Mouse (Mus musculus): Measurements from ENCODE around the gene Tmem107. TPM values are rescaled to one million over a fixed set of nuclear protein-coding genes. Genes with fewer than 3 reads are reported as not detected.

The Tmem107 gene
- polyA plus RNA-seq, 1 experiment from 2014 or later: 14.5 TPM

DNA sequence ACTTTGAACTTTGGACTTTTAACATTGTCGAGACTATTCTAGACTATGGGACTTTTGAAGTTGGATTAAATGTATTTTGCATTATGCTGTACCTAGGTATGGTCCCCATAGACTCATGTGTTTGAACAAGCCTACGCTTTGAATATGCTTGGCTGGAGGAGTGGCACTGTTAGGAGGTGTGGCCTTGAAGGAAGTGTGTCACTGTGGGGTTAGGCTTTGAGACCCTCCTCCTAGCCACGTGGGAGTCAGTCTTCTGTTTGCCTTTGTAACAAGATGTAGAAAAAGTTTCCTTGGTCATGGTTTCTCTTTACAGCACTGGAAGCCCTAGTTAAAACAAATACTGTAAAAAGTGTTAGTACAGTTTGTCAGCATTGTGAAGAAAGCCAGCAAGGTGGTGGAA, 16.8 kb upstream of the Tmem107 start:
- Histone ChIP-seq H3K9me3 (ENCODE audit: control insufficient read depth) (no peaks in the 10 kb centered on the region), H3K4me3 (ENCODE audit: low read depth, low read length) (no peak overlapping the region), H3K27me3 (replicated peaks; ENCODE audit: control insufficient read depth, insufficient read depth, low read length) (no peaks in the 10 kb centered on the region), H3K27ac (ENCODE audit: low read depth, low read length) (no peak overlapping the region), H3K9ac (ENCODE audit: low read depth, low read length) (no peak overlapping the region), H3K4me2 (replicated peaks; ENCODE audit: low read depth) (no peak overlapping the region), H3K4me1 (replicated peaks; ENCODE audit: control insufficient read depth, insufficient read depth, low read length) (no peaks in the 10 kb centered on the region), H3K36me3 (ENCODE audit: control insufficient read depth, insufficient read depth) (peaks cover 3% of the 10 kb centered on the region; the same call in 1 of the 2 replicates)
- ATAC-seq: no peak
- WGBS: 49% methylated on average over 3 of the region's 3 CpGs
- TF ChIP-seq CTCF (IDR thresholded peaks at IDR 0.05; ENCODE audit: low read depth): no peak

DNA sequence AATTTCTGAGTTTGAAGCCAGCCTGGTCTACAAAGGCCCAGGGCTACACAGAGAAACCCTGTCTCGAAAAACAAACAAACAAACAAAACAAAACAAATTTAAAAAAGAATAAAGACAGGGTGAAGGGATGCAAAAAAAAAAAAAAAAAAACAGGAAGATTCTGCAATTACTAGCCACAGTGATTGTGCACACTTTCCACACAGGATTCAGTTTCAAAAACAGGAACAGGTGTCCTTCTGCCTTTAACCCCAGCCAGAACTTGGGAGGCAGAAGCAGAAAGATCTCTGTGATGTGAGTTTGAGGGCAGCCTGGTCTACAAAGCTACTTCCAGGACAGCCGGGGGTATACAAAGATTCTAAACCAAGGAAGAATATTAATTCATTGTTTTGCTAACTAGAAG, 12.3 kb upstream of the Tmem107 start:
- peak overlapping the region; percentile 95 for H3K4me2 ChIP-seq (replicated peaks; ENCODE audit: low read depth)
- no peaks in the 10 kb centered on the region for H3K27me3 ChIP-seq (replicated peaks; ENCODE audit: control insufficient read depth, insufficient read depth, low read length)
- H3K9me3 ChIP-seq (ENCODE audit: control insufficient read depth): no peaks in the 10 kb centered on the region
- 0 out of 2 replicates have a peak, but pooled peaks cover 7% of the 10 kb centered on the region for H3K4me1 ChIP-seq (replicated peaks; ENCODE audit: control insufficient read depth, insufficient read depth, low read length)
- no peak for ATAC-seq
- WGBS: 61% methylated on average over 2 of the region's 2 CpGs
- peak overlapping the region; percentile 80 for H3K4me3 ChIP-seq (ENCODE audit: low read depth, low read length)
- no peaks in the 10 kb centered on the region for H3K36me3 ChIP-seq (ENCODE audit: control insufficient read depth, insufficient read depth)
- peak overlapping the region; percentile 86 for H3K27ac ChIP-seq (ENCODE audit: low read depth, low read length)
- TF ChIP-seq CTCF (IDR thresholded peaks at IDR 0.05; ENCODE audit: low read depth): no peak
- H3K9ac ChIP-seq (ENCODE audit: low read depth, low read length): peak overlapping the region; percentile 83

DNA sequence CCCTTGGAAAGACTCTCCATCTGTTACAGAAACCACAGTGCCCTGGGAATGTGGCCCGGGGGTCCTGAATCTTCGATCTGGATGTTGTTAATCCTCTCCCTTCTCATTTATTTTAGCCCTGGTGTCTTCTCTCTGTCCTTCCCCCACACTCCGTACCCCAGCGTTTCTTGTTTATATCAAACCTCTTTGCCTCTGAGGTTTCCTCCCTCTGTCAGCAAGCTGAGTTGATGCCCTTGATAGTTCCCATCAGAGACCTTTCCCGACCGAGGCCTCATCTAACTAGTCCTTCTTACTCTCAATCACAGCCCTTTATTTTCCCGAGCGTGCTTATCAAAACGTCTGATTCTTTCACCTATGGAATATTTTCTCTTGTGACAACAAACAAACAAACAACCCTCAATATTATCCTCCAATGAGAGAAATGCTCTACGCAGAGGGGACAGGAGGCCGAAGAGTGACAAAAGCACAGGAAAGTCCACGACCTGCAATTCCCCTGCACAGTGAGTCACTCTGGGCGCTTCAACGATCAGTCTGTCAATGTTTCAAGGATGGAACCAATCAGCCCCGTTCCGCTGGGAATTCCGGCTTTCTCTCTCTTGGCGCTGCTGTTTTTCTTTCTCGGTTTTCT, 11.8 kb upstream of the Tmem107 start:
- under 1% methylated on average over 19 of the region's 19 CpGs for WGBS
- H3K27ac ChIP-seq (ENCODE audit: low read depth, low read length): peak overlapping the region; percentile 86
- peak; percentile 48 for ATAC-seq
- H3K4me1 ChIP-seq (replicated peaks; ENCODE audit: control insufficient read depth, insufficient read depth, low read length): 0 out of 2 replicates have a peak, but pooled peaks cover 7% of the 10 kb centered on the region
- no peaks in the 10 kb centered on the region for H3K36me3 ChIP-seq (ENCODE audit: control insufficient read depth, insufficient read depth)
- H3K27me3 ChIP-seq (replicated peaks; ENCODE audit: control insufficient read depth, insufficient read depth, low read length): no peaks in the 10 kb centered on the region
- no peaks in the 10 kb centered on the region for H3K9me3 ChIP-seq (ENCODE audit: control insufficient read depth)
- no peak for TF ChIP-seq CTCF (IDR thresholded peaks at IDR 0.05; ENCODE audit: low read depth)
- peak overlapping the region; percentile 83 for H3K9ac ChIP-seq (ENCODE audit: low read depth, low read length)
- H3K4me3 ChIP-seq (ENCODE audit: low read depth, low read length): peak overlapping the region; percentile 80
- peak overlapping the region; percentile 95 for H3K4me2 ChIP-seq (replicated peaks; ENCODE audit: low read depth)

- Histone ChIP-seq H3K27me3 (replicated peaks; ENCODE audit: control insufficient read depth, insufficient read depth, low read length) (no peaks in the 10 kb centered on the region), H3K4me1 (replicated peaks; ENCODE audit: control insufficient read depth, insufficient read depth, low read length) (0 out of 2 replicates have a peak, but pooled peaks cover 7% of the 10 kb centered on the region), H3K36me3 (ENCODE audit: control insufficient read depth, insufficient read depth) (no peaks in the 10 kb centered on the region), H3K4me2 (replicated peaks; ENCODE audit: low read depth) (peak within 1 kb of the TSS; percentile 95), H3K9ac (ENCODE audit: low read depth, low read length) (peak within 1 kb of the TSS; percentile 83), H3K4me3 (ENCODE audit: low read depth, low read length) (peak within 1 kb of the TSS; percentile 80), H3K27ac (ENCODE audit: low read depth, low read length) (peak within 1 kb of the TSS; percentile 86), H3K9me3 (ENCODE audit: control insufficient read depth) (no peaks in the 10 kb centered on the region)
- no peak for TF ChIP-seq CTCF (IDR thresholded peaks at IDR 0.05; ENCODE audit: low read depth)
- peak; percentile 92 for ATAC-seq
- WGBS: under 1% methylated on average over 64 of the region's 64 CpGs
Observed at GRCm38 (mm10) chr11:69059357-69059974, 11.1 kb upstream of the Tmem107 start, which contains the start of gene Borcs6. Gene Borcs6 (plus strand): TSS chr11:69059717.

DNA sequence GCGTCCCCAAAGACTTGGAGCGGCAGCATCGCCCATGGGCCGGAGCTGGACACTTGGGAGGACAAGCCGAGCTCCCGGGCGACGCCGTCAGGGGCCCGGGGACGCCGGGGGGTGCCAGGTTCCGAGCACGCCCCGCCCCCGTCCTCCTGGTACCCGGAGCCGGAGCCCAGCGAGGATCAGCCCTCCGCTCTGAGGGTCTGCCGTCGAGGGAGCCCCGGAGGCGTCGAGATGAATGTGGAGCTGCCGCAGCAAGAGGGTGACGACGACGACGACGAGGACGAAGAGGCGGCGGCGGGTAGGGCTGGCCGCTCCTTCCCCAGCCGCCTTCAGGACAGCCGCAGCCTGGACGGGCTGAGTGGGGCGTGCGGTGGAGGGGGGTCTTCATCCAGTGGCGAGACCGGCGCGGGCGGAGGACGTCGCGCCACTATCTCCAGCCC, 10.6 kb upstream of the Tmem107 start:
- ATAC-seq: peak; percentile 2; the same call in 1 of the 2 replicates

GRCm38 (mm10) chr11:69060448-69061254, 10.0 kb upstream of the Tmem107 start:
- 0 out of 2 replicates have a peak, but pooled peaks cover 7% of the 10 kb centered on the region for H3K4me1 ChIP-seq (replicated peaks; ENCODE audit: control insufficient read depth, insufficient read depth, low read length)
- peak overlapping the region; percentile 86 for H3K27ac ChIP-seq (ENCODE audit: low read depth, low read length)
- TF ChIP-seq CTCF (IDR thresholded peaks at IDR 0.05; ENCODE audit: low read depth): no peak
- WGBS: 2% methylated on average over 40 of the region's 40 CpGs
- H3K27me3 ChIP-seq (replicated peaks; ENCODE audit: control insufficient read depth, insufficient read depth, low read length): no peaks in the 10 kb centered on the region
- no peaks in the 10 kb centered on the region for H3K36me3 ChIP-seq (ENCODE audit: control insufficient read depth, insufficient read depth)
- H3K4me3 ChIP-seq (ENCODE audit: low read depth, low read length): peak overlapping the region; percentile 80
- H3K9ac ChIP-seq (ENCODE audit: low read depth, low read length): peak overlapping the region; percentile 83
- no peak for ATAC-seq
- peak overlapping the region; percentile 95 for H3K4me2 ChIP-seq (replicated peaks; ENCODE audit: low read depth)
- no peaks in the 10 kb centered on the region for H3K9me3 ChIP-seq (ENCODE audit: control insufficient read depth)

More for the DNA sequence above, 10.6 kb upstream of the Tmem107 start:
- Histone ChIP-seq H3K36me3 (ENCODE audit: control insufficient read depth, insufficient read depth) (no peaks in the 10 kb centered on the region), H3K9me3 (ENCODE audit: control insufficient read depth) (no peaks in the 10 kb centered on the region), H3K9ac (ENCODE audit: low read depth, low read length) (peak overlapping the region; percentile 83), H3K4me2 (replicated peaks; ENCODE audit: low read depth) (peak overlapping the region; percentile 95), H3K4me1 (replicated peaks; ENCODE audit: control insufficient read depth, insufficient read depth, low read length) (0 out of 2 replicates have a peak, but pooled peaks cover 7% of the 10 kb centered on the region), H3K27ac (ENCODE audit: low read depth, low read length) (peak overlapping the region; percentile 86), H3K4me3 (ENCODE audit: low read depth, low read length) (peak overlapping the region; percentile 80), H3K27me3 (replicated peaks; ENCODE audit: control insufficient read depth, insufficient read depth, low read length) (no peaks in the 10 kb centered on the region)
- TF ChIP-seq CTCF (IDR thresholded peaks at IDR 0.05; ENCODE audit: low read depth): no peak
- under 1% methylated on average over 49 of the region's 49 CpGs for WGBS
